Mouse (Mus musculus) limb, embryonic 12.5 days (tissue): ENCODE measurements around the gene Hist1h3g. TPM values are rescaled to one million over a fixed set of nuclear protein-coding genes. Genes with fewer than 3 reads are reported as not detected.

ENCODE experiments used
- ATAC-seq: fragments of 200-750 bp; cut with Nextera tagmentation; 2 replicates; pipeline ENCODE4 v1.8.0; 2017; ENCODE audit warnings: low read depth, moderate TSS enrichment; ENCODE audit not compliant: insufficient number of reproducible peaks, insufficient read depth, low FRiP score, low TSS enrichment
- H3K27ac ChIP-seq: fragments of 300-500 bp; sonication (generic); 2 replicates; pipeline ENCODE4 v1.5.1; 2016; ENCODE audit warnings: mild to moderate bottlenecking, moderate library complexity
- H3K27me3 ChIP-seq: fragments of 300-500 bp; sonication (generic); 2 replicates; pipeline ENCODE4 v1.6.1; 2016; ENCODE audit warnings: mild to moderate bottlenecking, moderate library complexity
- H3K36me3 ChIP-seq: fragments of 300-500 bp; sonication (generic); 2 replicates; pipeline ENCODE4 v1.6.1; 2016; ENCODE audit warnings: mild to moderate bottlenecking, moderate library complexity
- H3K4me1 ChIP-seq: fragments of 300-500 bp; sonication (generic); replicated peaks from 2 replicates; pipeline ENCODE4 v1.6.1; 2016
- H3K4me2 ChIP-seq: fragments of 300-500 bp; sonication (generic); 2 replicates; pipeline ENCODE4 v1.6.1; 2016; ENCODE audit warnings: mild to moderate bottlenecking, moderate library complexity
- H3K4me3 ChIP-seq: fragments of 300-500 bp; sonication (generic); replicated peaks from 2 replicates; pipeline ENCODE4 v1.5.1; 2016; ENCODE audit warnings: mild to moderate bottlenecking
- H3K9ac ChIP-seq: fragments of 300-500 bp; sonication (generic); replicated peaks from 2 replicates; pipeline ENCODE4 v1.6.1; 2016; ENCODE audit warnings: mild to moderate bottlenecking, moderate library complexity
- H3K9me3 ChIP-seq: fragments of 300-500 bp; sonication (generic); 2 replicates; pipeline ENCODE4 v1.6.1; 2016; ENCODE audit warnings: mild to moderate bottlenecking, moderate library complexity
- WGBS: fragments of 180-500 bp; shearing (Covaris S2); methylation state at CpG from one replicate; pipeline ENCODE4 v1.1.7; 2016; 5-methylcytosine and 5-hydroxymethylcytosine counted together
- polyA plus RNA-seq: library from polyadenylated mRNA; unstranded; fragments of >200 nt; fragmentation: Nextera tagmentation; extraction: Ambion mirVana; gene quantifications from 2 replicates; pipeline ENCODE4 v1.2.1, GENCODE M21; 2016

Gene Hist1h3g
- polyA plus RNA-seq, 1 experiment from 2014 or later: 17.3 TPM

DNA sequence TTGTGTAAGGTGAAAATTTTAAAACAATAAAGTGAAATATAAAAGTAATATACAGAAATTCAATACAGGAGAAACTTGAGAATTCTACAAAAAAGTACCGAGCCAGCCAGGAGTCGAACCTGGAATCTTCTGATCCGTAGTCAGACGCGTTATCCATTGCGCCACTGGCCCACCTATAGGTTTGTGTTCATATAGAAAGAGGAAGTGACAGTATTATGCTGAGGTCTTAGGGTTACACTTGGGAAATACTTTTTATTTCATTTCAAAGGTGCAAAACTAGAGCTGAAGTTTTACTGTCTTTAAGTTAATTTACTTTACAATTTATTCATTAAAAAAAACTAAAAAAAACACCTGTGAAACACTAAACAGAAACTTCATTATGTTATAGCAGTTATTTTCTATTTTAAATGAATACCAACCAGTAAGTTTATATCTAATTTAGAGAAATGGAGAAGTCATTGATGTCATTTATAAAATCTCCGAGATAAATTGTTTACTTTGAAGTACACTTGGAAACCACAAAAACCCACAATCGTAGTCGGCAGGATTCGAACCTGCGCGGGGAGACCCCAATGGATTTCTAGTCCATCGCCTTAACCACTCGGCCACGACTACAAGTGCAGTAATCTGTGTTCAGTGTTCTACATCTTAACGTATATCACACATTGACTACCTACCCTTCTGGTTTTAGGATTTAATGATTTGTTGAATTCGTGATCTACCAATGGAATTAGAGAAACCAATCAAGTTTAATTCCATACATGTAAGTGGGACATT lies 34.6 kb upstream of the Hist1h3g start:
- H3K9me3 ChIP-seq: no peaks in the 10 kb centered on the region
- H3K4me3 ChIP-seq: no peak overlapping the region; the same call in 1 of the 2 replicates
- no peak overlapping the region for H3K9ac ChIP-seq
- H3K4me2 ChIP-seq: peak overlapping the region; percentile 38
- H3K36me3 ChIP-seq: no peaks in the 10 kb centered on the region
- H3K4me1 ChIP-seq: peaks cover 22% of the 10 kb centered on the region
- no peak overlapping the region for H3K27ac ChIP-seq
- 0 out of 2 replicates have a peak, but pooled peaks have one; percentile 22 for ATAC-seq
- WGBS: 2% methylated on average over 17 of the region's 17 CpGs
- no peaks in the 10 kb centered on the region for H3K27me3 ChIP-seq

DNA sequence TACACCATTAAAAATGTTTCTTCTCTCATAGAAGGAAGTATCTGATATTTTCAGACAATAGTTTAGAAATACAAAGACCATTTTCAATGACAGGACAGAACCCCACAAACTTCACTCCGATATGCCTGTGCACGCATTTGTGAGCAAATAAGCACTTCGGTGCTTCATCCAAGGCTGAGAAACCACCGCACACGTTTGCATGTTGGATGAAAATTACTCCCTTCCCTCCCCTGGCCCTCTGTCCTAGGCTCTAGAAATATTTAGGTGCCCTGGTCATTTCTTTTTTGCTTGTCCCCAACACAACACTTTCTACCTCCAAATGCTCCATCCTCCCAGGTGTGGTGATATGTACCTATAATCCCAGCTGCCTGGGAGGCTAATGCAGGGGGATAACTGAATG lies 33.7 kb upstream of the Hist1h3g start:
- H3K4me3 ChIP-seq: peak overlapping the region; percentile 6; the same call in 1 of the 2 replicates
- peak overlapping the region; percentile 38 for H3K4me2 ChIP-seq
- 20% methylated on average over 5 of the region's 5 CpGs for WGBS
- no peak overlapping the region for H3K9ac ChIP-seq
- ATAC-seq: no peak
- no peaks in the 10 kb centered on the region for H3K9me3 ChIP-seq
- peaks cover 27% of the 10 kb centered on the region for H3K4me1 ChIP-seq
- no peaks in the 10 kb centered on the region for H3K36me3 ChIP-seq
- no peaks in the 10 kb centered on the region for H3K27me3 ChIP-seq
- no peak overlapping the region for H3K27ac ChIP-seq

DNA sequence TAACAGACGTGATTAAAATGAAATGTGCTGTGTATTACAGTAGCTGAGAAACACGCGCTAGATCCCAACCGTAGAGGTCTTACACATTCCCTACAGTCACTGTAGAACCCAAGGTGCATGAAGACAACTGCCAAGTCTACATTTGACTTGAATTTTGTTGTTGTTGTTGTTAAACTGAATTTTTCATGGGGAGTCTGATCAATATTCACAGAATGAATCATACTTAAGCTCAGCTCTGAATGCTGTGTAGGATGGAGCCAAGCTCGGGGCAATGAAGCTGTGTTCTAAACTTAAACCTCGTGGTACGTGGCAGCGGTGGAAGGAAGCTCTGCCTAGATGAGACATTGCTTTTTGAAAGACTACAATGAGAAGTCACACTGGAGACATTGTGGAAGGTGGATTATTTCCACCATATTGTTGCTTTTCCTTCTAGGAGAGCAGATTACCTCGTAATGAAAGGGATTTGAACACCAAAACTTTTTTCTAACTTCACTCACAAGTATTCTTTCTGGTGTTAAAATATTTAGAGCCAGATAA lies 33.1 kb upstream of the Hist1h3g start:
- H3K4me3 ChIP-seq: no peak overlapping the region
- H3K4me1 ChIP-seq: peaks cover 27% of the 10 kb centered on the region
- H3K27ac ChIP-seq: no peak overlapping the region
- no peak for ATAC-seq
- H3K27me3 ChIP-seq: no peaks in the 10 kb centered on the region
- no peak overlapping the region for H3K9ac ChIP-seq
- no peaks in the 10 kb centered on the region for H3K9me3 ChIP-seq
- 38% methylated on average over 9 of the region's 9 CpGs for WGBS
- no peaks in the 10 kb centered on the region for H3K36me3 ChIP-seq
- peak overlapping the region; percentile 38 for H3K4me2 ChIP-seq

DNA sequence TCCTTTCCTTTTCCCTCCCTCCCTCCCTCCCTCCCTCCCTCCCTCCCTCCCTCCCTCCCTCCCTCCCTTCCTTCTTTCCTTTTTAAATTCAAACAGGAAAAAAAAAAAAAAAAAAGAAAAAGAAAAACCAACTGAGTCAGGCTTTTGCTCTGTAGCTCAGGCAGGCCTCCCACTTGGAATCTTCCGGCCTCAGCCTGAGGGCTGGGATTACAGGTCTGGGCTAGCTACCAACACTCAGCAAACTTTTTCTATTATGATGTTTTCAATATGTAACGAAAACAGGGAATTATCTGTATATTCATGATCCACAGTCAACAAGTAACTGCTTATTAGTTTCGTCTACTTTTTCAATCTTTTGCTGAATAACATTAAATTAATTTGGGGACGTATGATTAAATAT lies 32.3 kb upstream of the Hist1h3g start:
- no peak for ATAC-seq
- H3K4me1 ChIP-seq: peaks cover 27% of the 10 kb centered on the region
- 43% methylated on average over 4 of the region's 4 CpGs for whole genome bisulfite sequencing

DNA sequence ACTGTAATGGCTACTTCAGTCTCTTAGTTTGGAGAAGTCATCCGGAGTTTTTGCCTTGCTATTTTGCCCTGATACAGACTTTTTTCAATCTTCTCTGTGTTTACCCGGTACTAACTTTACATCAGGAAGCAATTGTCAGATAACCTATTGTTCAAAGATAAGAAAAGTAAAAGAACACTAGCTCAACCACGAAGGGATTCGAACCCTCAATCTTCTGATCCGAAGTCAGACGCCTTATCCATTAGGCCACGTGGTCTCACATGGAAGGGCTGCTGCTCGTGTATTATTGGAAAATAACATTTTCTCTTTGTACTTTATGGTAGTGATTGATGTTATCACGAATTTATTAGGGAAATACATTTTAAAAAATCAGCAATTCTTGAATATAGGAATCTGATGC lies 31.4 kb upstream of the Hist1h3g start:
- H3K4me1 ChIP-seq: peaks cover 27% of the 10 kb centered on the region
- no peaks in the 10 kb centered on the region for H3K36me3 ChIP-seq
- ATAC-seq: no peak
- WGBS: 2% methylated on average over 9 of the region's 9 CpGs
- H3K27me3 ChIP-seq: no peaks in the 10 kb centered on the region
- H3K9ac ChIP-seq: no peak overlapping the region
- H3K4me2 ChIP-seq: peak overlapping the region; percentile 18
- H3K4me3 ChIP-seq: no peak overlapping the region
- no peaks in the 10 kb centered on the region for H3K9me3 ChIP-seq
- H3K27ac ChIP-seq: no peak overlapping the region

More for the DNA sequence above, 32.3 kb upstream of the Hist1h3g start:
- H3K27me3 ChIP-seq: no peaks in the 10 kb centered on the region
- no peak overlapping the region for H3K4me2 ChIP-seq
- no peaks in the 10 kb centered on the region for H3K9me3 ChIP-seq
- no peak overlapping the region for H3K9ac ChIP-seq
- no peak overlapping the region for H3K4me3 ChIP-seq
- no peak overlapping the region for H3K27ac ChIP-seq
- no peaks in the 10 kb centered on the region for H3K36me3 ChIP-seq

DNA sequence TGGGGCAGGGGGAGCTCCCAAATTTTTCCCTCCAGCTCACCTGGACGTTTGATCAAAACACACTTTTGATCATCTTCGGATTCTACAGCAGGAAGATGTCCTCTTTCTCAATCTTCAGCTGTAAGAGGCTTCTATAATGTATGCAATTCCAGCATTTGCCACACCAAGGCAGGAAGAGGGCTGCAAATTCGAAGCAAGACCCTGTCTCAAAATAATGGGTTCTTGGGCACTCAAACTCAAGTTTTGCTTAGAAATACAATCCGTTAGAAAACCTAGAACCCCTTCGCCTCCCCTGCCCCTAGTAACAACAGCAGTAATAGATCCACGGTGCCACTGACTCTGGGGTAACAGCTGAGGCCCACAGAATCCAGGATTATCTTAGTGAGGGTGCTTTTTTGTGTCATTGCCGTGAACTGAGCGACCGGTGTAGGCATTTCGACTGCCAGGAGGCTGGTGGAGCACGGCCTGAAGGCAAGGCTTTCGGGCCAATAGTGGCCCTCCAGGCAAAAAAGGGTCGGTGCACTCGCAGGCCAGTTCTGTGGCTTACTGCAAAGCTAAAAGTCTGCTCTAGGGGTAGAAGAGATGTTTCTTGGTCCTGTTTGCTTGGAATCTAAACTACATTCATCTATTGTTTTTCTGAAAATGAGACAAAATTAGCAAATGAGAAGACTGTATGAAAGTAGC lies 29.4 kb upstream of the Hist1h3g start:
- ATAC-seq: no peak
- Histone ChIP-seq H3K4me2 (peak overlapping the region; percentile 56), H3K4me1 (peaks cover 22% of the 10 kb centered on the region), H3K36me3 (no peaks in the 10 kb centered on the region), H3K27me3 (no peaks in the 10 kb centered on the region), H3K9me3 (no peaks in the 10 kb centered on the region), H3K4me3 (peak overlapping the region; percentile 36), H3K9ac (peak overlapping the region; percentile 34; the same call in 1 of the 2 replicates), H3K27ac (peak overlapping the region; percentile 69)
- 4% methylated on average over 14 of the region's 14 CpGs for WGBS

DNA sequence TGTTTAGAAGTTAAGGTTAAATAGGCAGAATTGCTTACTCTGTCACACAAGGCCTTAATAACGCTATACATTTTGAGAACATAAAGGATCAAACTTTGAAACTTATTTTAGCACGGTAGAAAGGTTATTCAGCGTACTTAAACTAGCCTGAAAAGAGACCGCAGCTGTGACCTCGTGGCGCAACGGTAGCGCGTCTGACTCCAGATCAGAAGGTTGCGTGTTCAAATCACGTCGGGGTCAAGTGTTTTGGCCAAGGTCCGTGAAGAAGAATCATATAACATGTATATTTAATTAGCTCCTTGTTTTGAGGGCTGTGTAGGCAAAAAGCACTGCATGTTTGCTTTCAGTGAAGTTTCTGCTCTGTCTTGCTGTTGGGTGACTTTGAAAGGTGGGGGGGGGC lies 28.9 kb upstream of the Hist1h3g start:
- no peaks in the 10 kb centered on the region for H3K36me3 ChIP-seq
- no peak overlapping the region for H3K9ac ChIP-seq
- peaks cover 22% of the 10 kb centered on the region for H3K4me1 ChIP-seq
- no peak for ATAC-seq
- H3K4me3 ChIP-seq: peak overlapping the region; percentile 36
- H3K9me3 ChIP-seq: no peaks in the 10 kb centered on the region
- H3K4me2 ChIP-seq: peak overlapping the region; percentile 56
- no peaks in the 10 kb centered on the region for H3K27me3 ChIP-seq
- 2% methylated on average over 13 of the region's 13 CpGs for WGBS
- H3K27ac ChIP-seq: no peak overlapping the region

DNA sequence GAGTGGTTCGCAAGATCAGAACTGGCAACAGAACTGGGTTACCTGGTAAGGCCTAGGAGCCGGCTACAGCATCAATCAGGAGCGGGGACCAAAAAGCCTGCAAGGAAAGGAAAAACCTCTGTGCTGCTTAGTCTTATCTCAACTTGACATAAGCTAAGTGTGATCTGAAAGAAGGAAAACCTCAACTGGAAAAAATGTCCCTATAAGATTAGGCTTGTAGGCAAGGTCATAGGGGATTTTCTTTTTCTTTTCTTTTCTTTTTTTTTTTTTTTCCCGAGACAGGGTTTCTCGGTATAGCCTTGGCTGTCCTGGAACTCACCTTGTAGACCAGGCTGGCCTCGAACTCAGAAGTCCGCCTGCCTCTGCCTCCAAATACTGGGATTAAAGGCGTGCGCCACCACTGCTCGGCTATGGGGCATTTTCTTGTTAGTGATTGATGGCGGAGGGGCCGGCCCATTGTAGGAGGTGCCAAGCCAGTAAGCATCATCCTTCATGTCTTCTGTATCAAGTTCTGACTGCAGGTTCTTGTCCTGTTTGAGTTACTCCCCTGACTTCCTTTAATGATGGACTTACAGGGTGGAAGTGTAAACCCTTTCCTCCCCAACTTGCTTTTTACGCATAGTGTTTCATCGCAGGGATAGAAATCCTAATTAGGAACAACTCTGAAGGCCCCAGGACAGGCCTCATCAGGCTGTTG lies 28.3 kb upstream of the Hist1h3g start:
- Histone ChIP-seq H3K27ac (no peak overlapping the region), H3K4me1 (peaks cover 22% of the 10 kb centered on the region), H3K9me3 (no peaks in the 10 kb centered on the region), H3K27me3 (no peaks in the 10 kb centered on the region), H3K9ac (no peak overlapping the region), H3K4me3 (0 out of 2 replicates have a peak overlapping the region, but pooled peaks have one; percentile 36), H3K4me2 (peak overlapping the region; percentile 56; the same call in 1 of the 2 replicates), H3K36me3 (no peaks in the 10 kb centered on the region)
- WGBS: 22% methylated on average over 14 of the region's 14 CpGs
- no peak for ATAC-seq

DNA sequence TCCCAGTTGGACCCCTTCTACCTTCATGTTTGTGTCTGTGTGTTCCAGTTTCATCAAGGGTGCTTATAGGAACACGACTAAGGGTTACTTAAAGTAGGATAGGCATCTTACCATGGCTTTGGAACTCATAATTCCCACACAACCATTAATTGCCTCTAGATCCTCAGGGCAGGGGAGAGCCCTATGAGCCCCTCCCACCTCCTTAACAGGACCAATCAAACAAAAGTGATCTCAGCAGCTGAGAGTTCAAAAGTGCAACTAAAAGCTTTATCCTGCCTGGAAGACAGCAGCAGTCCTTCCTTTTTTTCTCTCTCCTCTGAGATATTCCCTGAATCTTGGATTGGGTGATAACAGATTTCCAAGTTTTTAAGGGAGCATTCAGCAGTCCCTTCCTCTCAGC lies 25.1 kb upstream of the Hist1h3g start:
- peaks cover 19% of the 10 kb centered on the region for H3K4me1 ChIP-seq
- no peak for ATAC-seq
- no peak overlapping the region for H3K4me2 ChIP-seq

DNA sequence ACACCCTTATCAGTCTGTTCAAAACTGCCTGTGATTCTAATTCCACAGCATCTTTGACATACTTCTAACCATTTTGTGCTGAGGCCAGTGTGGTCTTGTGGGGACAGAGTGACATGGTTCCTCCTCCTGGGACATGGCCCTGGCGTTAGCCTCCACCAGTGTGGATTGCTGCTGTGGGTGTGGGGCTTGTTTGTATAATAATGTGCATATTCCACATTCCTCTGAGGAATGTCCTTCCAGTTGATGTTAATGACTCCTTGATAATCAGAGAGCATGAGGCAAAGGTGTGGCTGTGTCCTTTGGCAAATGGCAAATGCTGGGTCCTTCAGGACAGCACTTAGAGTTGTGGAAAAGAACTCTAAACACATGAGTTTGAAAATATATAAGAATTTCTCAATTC lies 21.7 kb upstream of the Hist1h3g start:
- H3K36me3 ChIP-seq: no peaks in the 10 kb centered on the region
- H3K27ac ChIP-seq: no peak overlapping the region
- no peak overlapping the region for H3K9ac ChIP-seq
- 0 out of 2 replicates have a peak, but pooled peaks cover 4% of the 10 kb centered on the region for H3K4me1 ChIP-seq
- no peaks in the 10 kb centered on the region for H3K27me3 ChIP-seq
- H3K4me2 ChIP-seq: no peak overlapping the region
- H3K9me3 ChIP-seq: no peaks in the 10 kb centered on the region
- WGBS: 96% methylated on average over 1 of the region's 1 CpGs
- no peak overlapping the region for H3K4me3 ChIP-seq
- no peak for ATAC-seq

More for the DNA sequence above, 25.1 kb upstream of the Hist1h3g start:
- Histone ChIP-seq H3K9me3 (no peaks in the 10 kb centered on the region), H3K4me3 (no peak overlapping the region), H3K27ac (no peak overlapping the region), H3K9ac (no peak overlapping the region), H3K36me3 (no peaks in the 10 kb centered on the region), H3K27me3 (no peaks in the 10 kb centered on the region)
- 33% methylated on average over 1 of the region's 1 CpGs for WGBS

DNA sequence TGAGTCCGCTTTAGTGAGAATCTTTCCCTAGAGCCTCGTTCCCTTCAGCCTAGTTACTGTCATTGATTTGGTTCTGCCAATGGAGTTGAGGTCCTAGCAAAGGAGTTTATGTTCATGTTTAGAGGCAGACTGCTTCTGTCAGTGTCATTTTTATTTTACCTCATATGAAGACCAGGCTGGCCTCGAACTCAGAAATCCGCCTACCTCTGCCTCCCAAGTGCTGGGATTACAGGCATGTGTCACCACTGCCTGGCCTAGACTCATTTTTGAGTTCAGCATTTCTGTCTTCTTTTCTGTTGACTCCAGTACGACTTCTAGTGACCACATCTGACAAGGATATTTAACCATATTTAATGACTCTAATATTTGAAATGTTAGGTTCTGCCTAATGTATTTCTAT lies 19.9 kb upstream of the Hist1h3g start:
- no peaks in the 10 kb centered on the region for H3K9me3 ChIP-seq
- H3K4me3 ChIP-seq: no peak overlapping the region
- H3K4me1 ChIP-seq: peaks cover under 1% of the 10 kb centered on the region; the same call in 1 of the 2 replicates
- ATAC-seq: no peak
- H3K27me3 ChIP-seq: no peaks in the 10 kb centered on the region
- no peak overlapping the region for H3K4me2 ChIP-seq
- H3K9ac ChIP-seq: no peak overlapping the region
- H3K36me3 ChIP-seq: no peaks in the 10 kb centered on the region
- H3K27ac ChIP-seq: no peak overlapping the region
- WGBS: 72% methylated on average over 5 of the region's 5 CpGs
